Mouse (Mus musculus) macrophage (primary cell): ENCODE results near the gene Lrtm2. TPM values are rescaled to one million over a fixed set of nuclear protein-coding genes. Genes with fewer than 3 reads are reported as not detected.
"Not testable (repeated sequence)": the region's sequence is repeated elsewhere in the genome, so short reads cannot be mapped to it uniquely, and the experiment has no call there.

ENCODE experiments used
- H3K27ac ChIP-seq: fragments of 350-480 bp; formaldehyde crosslinking; 2 replicates; pipeline ENCODE4 v1.9.0; 2021
- H3K36me3 ChIP-seq: fragments of 350-480 bp; formaldehyde crosslinking; 2 replicates; pipeline ENCODE4 v1.9.0; 2021; ENCODE audit errors: inconsistent target
- H3K4me3 ChIP-seq: fragments of 350-480 bp; formaldehyde crosslinking; 2 replicates; pipeline ENCODE4 v1.9.0; 2021; ENCODE audit errors: inconsistent target
- H3K79me2 ChIP-seq: fragments of 350-480 bp; formaldehyde crosslinking; 2 replicates; pipeline ENCODE4 v1.9.0; 2021; ENCODE audit errors: inconsistent target
- WGBS: methylation state at CpG from one replicate; pipeline ENCODE4 v1.1.7; 2026; ENCODE audit warnings: inconsistent platforms; ENCODE audit not compliant: missing documents; 5-methylcytosine and 5-hydroxymethylcytosine counted together
- polyA plus RNA-seq: library from polyadenylated mRNA; stranded (reverse); fragments of 250-400 nt; gene quantifications from 3 replicates; pipeline ENCODE4 v1.2.4, GENCODE M21; 2018; ENCODE audit warnings: inconsistent platforms
- total RNA-seq, 78 experiments: library from RNA; depleted of rRNA; stranded (reverse); fragments of 250-400 nt; gene quantifications; 1 replicate in 9 of 78; 2 replicates in 24 of 78; 3 replicates in 43 of 78; 4 replicates in 2 of 78; pipeline ENCODE4 v1.2.4; 2018; ENCODE audit warnings: inconsistent platforms in 56 of 78

Gene Lrtm2
- total RNA-seq (2018; cell fraction: chromatin; rRNA removed) = not detected
- total RNA-seq (2018; cell fraction: cytosol; rRNA removed) = not detected
- total RNA-seq (2018; cell fraction: nucleus; rRNA removed) = not detected
- not detected in 3 replicates for polyA plus RNA-seq

GRCm38 (mm10) chr6:119330506-119330905 lies at the start of gene Lrtm2:
Gene Lrtm2 (minus strand): TSS chr6:119330766.
- 3% methylated on average over 27 of the region's 31 CpGs for WGBS

GRCm38 (mm10) chr6:119378631-119379030 lies 48.1 kb upstream of the Lrtm2 start:
- Histone ChIP-seq H3K27ac (no peak overlapping the region), H3K79me2 (peaks cover 100% of the 10 kb centered on the region), H3K36me3 (no peaks in the 10 kb centered on the region), H3K4me3 (no peak overlapping the region)
- 80% methylated on average over 1 of the region's 1 CpGs for WGBS

More at GRCm38 (mm10) chr6:119330506-119330905, at the start of gene Lrtm2:
- H3K4me3 ChIP-seq = no peak within 1 kb of the TSS
- no peak within 1 kb of the TSS for H3K27ac ChIP-seq
- H3K79me2 ChIP-seq = no peaks in the 10 kb centered on the region
- H3K36me3 ChIP-seq = no peaks in the 10 kb centered on the region

- no peaks in the 10 kb centered on the region for H3K36me3 ChIP-seq
- no peak overlapping the region for H3K27ac ChIP-seq
- H3K4me3 ChIP-seq = no peak overlapping the region
- 0% methylated on average over 2 of the region's 2 CpGs for WGBS
- H3K79me2 ChIP-seq = peaks cover 100% of the 10 kb centered on the region
Observed at GRCm38 (mm10) chr6:119377613-119378012, 47.0 kb upstream of the Lrtm2 start.

- no peak overlapping the region for H3K27ac ChIP-seq
- H3K36me3 ChIP-seq = no peaks in the 10 kb centered on the region
- WGBS = 49% methylated on average over 4 of the region's 5 CpGs
- peaks cover 100% of the 10 kb centered on the region for H3K79me2 ChIP-seq
- H3K4me3 ChIP-seq = no peak overlapping the region
Observed at GRCm38 (mm10) chr6:119375035-119375434, 44.5 kb upstream of the Lrtm2 start.

GRCm38 (mm10) chr6:119373000-119373705 lies 42.6 kb upstream of the Lrtm2 start:
- peaks cover 8% of the 10 kb centered on the region; the same call in 1 of the 2 replicates for H3K36me3 ChIP-seq
- peaks cover 100% of the 10 kb centered on the region for H3K79me2 ChIP-seq
- no peak overlapping the region for H3K4me3 ChIP-seq
- peak overlapping the region; percentile 17; the same call in 1 of the 2 replicates for H3K27ac ChIP-seq

GRCm38 (mm10) chr6:119372237-119372636 lies 41.7 kb upstream of the Lrtm2 start:
- Histone ChIP-seq H3K79me2 (peaks cover 92% of the 10 kb centered on the region), H3K4me3 (no peak overlapping the region), H3K36me3 (peaks cover 8% of the 10 kb centered on the region), H3K27ac (no peak overlapping the region)
- WGBS = 91% methylated on average over 5 of the region's 5 CpGs

GRCm38 (mm10) chr6:119371624-119372023 lies 41.1 kb upstream of the Lrtm2 start:
- H3K27ac ChIP-seq = no peak overlapping the region
- peaks cover 86% of the 10 kb centered on the region for H3K79me2 ChIP-seq
- peaks cover 8% of the 10 kb centered on the region for H3K36me3 ChIP-seq
- no peak overlapping the region for H3K4me3 ChIP-seq

GRCm38 (mm10) chr6:119367382-119367781 lies 36.8 kb upstream of the Lrtm2 start:
- Histone ChIP-seq H3K4me3 (no peak overlapping the region), H3K79me2 (peaks cover 44% of the 10 kb centered on the region), H3K27ac (no peak overlapping the region), H3K36me3 (peaks cover 27% of the 10 kb centered on the region)
- 95% methylated on average over 2 of the region's 2 CpGs for WGBS

- Histone ChIP-seq H3K79me2 (peaks cover 38% of the 10 kb centered on the region), H3K36me3 (peaks cover 27% of the 10 kb centered on the region)
- WGBS = 100% methylated on average over 1 of the region's 4 CpGs
- H3K4me3 ChIP-seq, H3K27ac ChIP-seq: not testable (repeated sequence)
Observed at GRCm38 (mm10) chr6:119366800-119367199, 36.2 kb upstream of the Lrtm2 start.

GRCm38 (mm10) chr6:119363593-119363992 lies 33.0 kb upstream of the Lrtm2 start:
- Histone ChIP-seq H3K79me2 (peaks cover 6% of the 10 kb centered on the region; the same call in 1 of the 2 replicates), H3K27ac (no peak overlapping the region), H3K4me3 (no peak overlapping the region), H3K36me3 (peaks cover 28% of the 10 kb centered on the region; the same call in 1 of the 2 replicates)
- 87% methylated on average over 5 of the region's 5 CpGs for WGBS

- no peak overlapping the region for H3K27ac ChIP-seq
- WGBS = 98% methylated on average over 3 of the region's 3 CpGs
- H3K79me2 ChIP-seq = no peaks in the 10 kb centered on the region
- no peak overlapping the region for H3K4me3 ChIP-seq
- H3K36me3 ChIP-seq = peaks cover 32% of the 10 kb centered on the region; the same call in 1 of the 2 replicates
Observed at GRCm38 (mm10) chr6:119360925-119361702, 30.5 kb upstream of the Lrtm2 start.

- H3K79me2 ChIP-seq, H3K27ac ChIP-seq, H3K4me3 ChIP-seq: not testable (repeated sequence)
- peaks cover 38% of the 10 kb centered on the region for H3K36me3 ChIP-seq
- 61% methylated on average over 4 of the region's 6 CpGs for WGBS
Observed at GRCm38 (mm10) chr6:119360250-119360649, 29.7 kb upstream of the Lrtm2 start.

GRCm38 (mm10) chr6:119358020-119358571 lies 27.5 kb upstream of the Lrtm2 start:
- Histone ChIP-seq H3K27ac (no peak overlapping the region), H3K79me2 (no peaks in the 10 kb centered on the region), H3K36me3 (peaks cover 43% of the 10 kb centered on the region), H3K4me3 (no peak overlapping the region)
- WGBS = 53% methylated on average over 8 of the region's 8 CpGs

GRCm38 (mm10) chr6:119352501-119352900 lies 21.9 kb upstream of the Lrtm2 start:
- WGBS = 84% methylated on average over 6 of the region's 6 CpGs
- no peak overlapping the region for H3K4me3 ChIP-seq
- no peak overlapping the region for H3K27ac ChIP-seq
- H3K79me2 ChIP-seq = no peaks in the 10 kb centered on the region
- H3K36me3 ChIP-seq = peaks cover 34% of the 10 kb centered on the region

GRCm38 (mm10) chr6:119351656-119352055 lies 21.1 kb upstream of the Lrtm2 start:
- H3K79me2 ChIP-seq = no peaks in the 10 kb centered on the region
- WGBS = 82% methylated on average over 8 of the region's 8 CpGs
- H3K27ac ChIP-seq = no peak overlapping the region
- H3K4me3 ChIP-seq = no peak overlapping the region
- H3K36me3 ChIP-seq = peaks cover 31% of the 10 kb centered on the region
